Mouse (Mus musculus): Measurements from ENCODE around the gene Lefty1.
"Not testable (repeated sequence)": the region's sequence is repeated elsewhere in the genome, so short reads cannot be mapped to it uniquely, and the experiment has no call there.

DNA sequence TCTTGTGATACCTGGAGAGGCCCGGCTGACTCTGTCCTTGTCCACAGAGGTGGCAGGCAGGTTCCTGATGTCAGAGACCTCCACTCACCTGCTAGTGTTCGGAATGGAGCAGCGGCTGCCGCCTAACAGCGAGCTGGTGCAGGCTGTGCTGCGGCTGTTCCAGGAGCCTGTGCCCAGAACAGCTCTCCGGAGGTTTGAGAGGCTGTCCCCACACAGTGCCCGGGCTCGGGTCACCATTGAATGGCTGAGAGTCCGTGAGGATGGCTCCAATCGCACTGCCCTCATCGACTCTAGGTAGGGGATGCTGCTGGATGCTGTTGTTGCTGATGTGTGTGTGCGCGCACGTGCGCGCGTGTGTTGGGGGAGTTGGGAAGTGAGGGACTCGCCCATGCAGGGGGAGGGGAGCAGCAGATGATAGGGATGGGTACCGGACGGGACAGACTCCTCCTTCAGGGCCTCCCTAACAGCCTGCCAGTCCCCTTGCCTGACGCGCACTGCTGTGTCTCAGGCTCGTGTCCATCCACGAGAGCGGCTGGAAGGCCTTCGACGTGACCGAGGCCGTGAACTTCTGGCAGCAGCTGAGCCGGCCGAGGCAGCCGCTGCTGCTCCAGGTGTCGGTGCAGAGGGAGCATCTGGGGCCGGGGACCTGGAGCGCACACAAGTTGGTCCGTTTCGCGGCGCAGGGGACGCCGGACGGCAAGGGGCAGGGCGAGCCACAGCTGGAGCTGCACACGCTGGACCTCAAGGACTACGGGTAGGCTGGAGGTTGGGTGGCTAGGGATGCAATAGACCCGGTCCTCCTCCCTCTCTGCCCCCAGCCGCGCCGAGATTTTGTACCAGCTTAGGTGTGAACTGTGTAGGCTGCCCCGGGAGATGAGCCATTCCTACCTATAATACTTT is 40.5 kb upstream of the Lefty1 start:
- TF ChIP-seq CTCF (IDR thresholded peaks at IDR 0.05; ENCODE audit: low read depth, low read length); POLR2A (IDR thresholded peaks at IDR 0.05; ENCODE audit: extremely low read depth, insufficient read depth, low read length): not testable (repeated sequence)
